Mouse (Mus musculus): ENCODE results near the gene Cpxm2.

- TF ChIP-seq CTCF (IDR thresholded peaks at IDR 0.05; ENCODE audit: control insufficient read depth, insufficient read depth, insufficient read length), result no peak
- TF ChIP-seq MAX (IDR thresholded peaks at IDR 0.05), result no peak
- TF ChIP-seq MYOD1 (IDR thresholded peaks at IDR 0.05; ENCODE audit: control insufficient read depth, insufficient read length, low read depth), result no peak
Observed at GRCm38 (mm10) chr7:132174296-132174695, 19.8 kb upstream of the Cpxm2 start.

All from C2C12 (cell line).